Mouse (Mus musculus) midbrain, embryonic 15.5 days (tissue): Measurements from ENCODE around the gene Tmtc4. TPM values are rescaled to one million over a fixed set of nuclear protein-coding genes. Genes with fewer than 3 reads are reported as not detected.

Source experiments
- ATAC-seq: fragments of 200-750 bp; cut with Nextera tagmentation; replicated peaks from 2 replicates; pipeline ENCODE4 v1.8.0; 2017; ENCODE audit warnings: moderate TSS enrichment
- H3K27ac ChIP-seq: fragments of 300-500 bp; sonication (generic); 2 replicates; pipeline ENCODE4 v1.5.1; 2015; ENCODE audit warnings: mild to moderate bottlenecking, inconsistent platforms
- H3K27me3 ChIP-seq: fragments of 300-500 bp; sonication (generic); replicated peaks from 2 replicates; pipeline ENCODE4 v1.6.1; 2015; ENCODE audit warnings: inconsistent platforms
- H3K36me3 ChIP-seq: fragments of 300-500 bp; sonication (generic); replicated peaks from 2 replicates; pipeline ENCODE4 v1.6.1; 2015; ENCODE audit warnings: inconsistent platforms
- H3K4me1 ChIP-seq: fragments of 300-500 bp; sonication (generic); 2 replicates; pipeline ENCODE4 v1.6.1; 2015; ENCODE audit warnings: inconsistent platforms
- H3K4me2 ChIP-seq: fragments of 300-500 bp; sonication (generic); 2 replicates; pipeline ENCODE4 v1.6.1; 2015; ENCODE audit warnings: inconsistent platforms, mild to moderate bottlenecking, moderate library complexity
- H3K4me3 ChIP-seq: fragments of 300-500 bp; sonication (generic); 2 replicates; pipeline ENCODE4 v1.5.1; 2015; ENCODE audit warnings: mild to moderate bottlenecking, inconsistent platforms
- H3K9ac ChIP-seq: fragments of 300-500 bp; sonication (generic); 2 replicates; pipeline ENCODE4 v1.6.1; 2015; ENCODE audit warnings: mild to moderate bottlenecking, inconsistent platforms
- H3K9me3 ChIP-seq: fragments of 300-500 bp; sonication (generic); 2 replicates; pipeline ENCODE4 v1.6.1; 2016; ENCODE audit warnings: inconsistent platforms
- WGBS: fragments of 180-500 bp; shearing (Covaris S2); methylation state at CpG from one replicate; pipeline ENCODE4 v1.1.7; 2015; ENCODE audit warnings: mixed read lengths; 5-methylcytosine and 5-hydroxymethylcytosine counted together
- polyA plus RNA-seq: library from polyadenylated mRNA; unstranded; fragments of >200 nt; fragmentation: Nextera tagmentation; extraction: Ambion mirVana; gene quantifications from 2 replicates; pipeline ENCODE4 v1.2.1, GENCODE M21; 2015

The Tmtc4 gene
- polyA plus RNA-seq, 1 experiment from 2014 or later: 50.4 TPM

GRCm38 (mm10) chr14:122953331-122953730 lies 30.5 kb downstream of the Tmtc4 start:
- no peak overlapping the region for H3K4me2 ChIP-seq
- H3K27me3 ChIP-seq: no peaks in the 10 kb centered on the region
- H3K4me1 ChIP-seq: no peaks in the 10 kb centered on the region
- ATAC-seq: peak; percentile 81
- no peaks in the 10 kb centered on the region for H3K9me3 ChIP-seq
- no peak overlapping the region for H3K27ac ChIP-seq
- no peak overlapping the region for H3K9ac ChIP-seq
- 4% methylated on average over 1 of the region's 1 CpGs for WGBS
- H3K4me3 ChIP-seq: no peak overlapping the region
- H3K36me3 ChIP-seq: no peaks in the 10 kb centered on the region

DNA sequence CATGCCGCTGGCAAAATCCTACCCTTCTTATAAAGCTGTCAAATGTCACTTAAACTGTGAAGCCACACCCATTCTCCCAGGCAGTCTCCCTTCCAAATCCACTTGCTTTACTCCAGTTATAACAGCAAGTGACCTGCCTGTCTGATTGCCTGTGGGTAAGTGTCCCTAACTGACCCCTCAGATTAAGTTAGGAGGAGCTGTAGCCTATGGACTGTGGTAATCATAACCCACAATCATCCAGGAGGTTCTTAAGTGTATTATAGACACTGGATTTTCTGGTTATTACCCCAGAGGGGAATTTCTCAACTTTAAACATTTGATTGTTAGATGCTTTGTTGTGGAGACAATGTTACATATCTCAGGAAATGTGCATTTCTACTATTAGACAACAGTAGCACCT lies 31.3 kb downstream of the Tmtc4 start:
- ATAC-seq: no peak
- Histone ChIP-seq H3K4me1 (no peaks in the 10 kb centered on the region), H3K4me3 (no peak overlapping the region), H3K4me2 (no peak overlapping the region), H3K27me3 (no peaks in the 10 kb centered on the region), H3K9ac (no peak overlapping the region), H3K27ac (no peak overlapping the region), H3K36me3 (no peaks in the 10 kb centered on the region), H3K9me3 (no peaks in the 10 kb centered on the region)
- WGBS: 62% methylated on average over 1 of the region's 1 CpGs

DNA sequence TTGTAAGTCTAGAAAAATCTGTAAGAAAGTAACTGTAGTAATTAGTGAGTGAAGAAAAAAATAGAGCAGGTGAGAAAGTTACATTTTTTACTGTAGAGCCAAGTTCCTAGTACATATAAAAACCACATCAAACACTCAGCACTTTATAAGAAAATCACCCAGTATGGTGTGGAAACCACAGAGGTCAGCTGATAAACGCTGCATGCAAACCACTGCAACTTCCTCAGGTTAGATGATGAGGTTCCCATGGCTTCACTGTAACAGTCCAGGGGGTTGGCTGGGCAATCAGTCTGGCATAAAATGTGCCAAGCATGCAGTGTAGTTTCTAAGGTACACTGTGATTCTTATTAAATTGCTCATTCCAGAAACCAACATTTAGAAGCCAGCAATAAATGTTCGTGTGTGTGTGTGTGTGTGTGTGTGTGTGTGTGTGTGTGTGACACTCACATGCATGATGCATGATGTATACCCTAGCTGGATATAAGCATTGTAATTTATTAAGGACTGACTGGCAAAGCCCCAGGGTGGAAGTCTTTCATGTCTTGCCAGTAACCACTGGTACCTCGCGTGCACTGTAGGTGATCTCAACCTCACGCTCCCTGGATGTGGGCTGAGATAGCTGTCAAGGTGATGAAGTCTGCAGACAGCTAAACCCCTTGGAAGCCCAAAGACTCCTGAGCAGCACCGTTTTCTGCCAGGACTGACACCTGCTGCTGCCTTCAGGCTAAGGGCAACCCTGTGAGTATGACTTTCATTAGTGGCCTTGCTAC lies 32.0 kb downstream of the Tmtc4 start:
- H3K36me3 ChIP-seq: no peaks in the 10 kb centered on the region
- 80% methylated on average over 6 of the region's 6 CpGs for WGBS
- no peak overlapping the region for H3K4me2 ChIP-seq
- H3K27ac ChIP-seq: no peak overlapping the region
- H3K9me3 ChIP-seq: no peaks in the 10 kb centered on the region
- no peak overlapping the region for H3K9ac ChIP-seq
- H3K4me1 ChIP-seq: no peaks in the 10 kb centered on the region
- 0 out of 2 replicates have a peak, but pooled peaks have one; percentile 35 for ATAC-seq
- H3K4me3 ChIP-seq: no peak overlapping the region
- H3K27me3 ChIP-seq: no peaks in the 10 kb centered on the region

GRCm38 (mm10) chr14:122950915-122951314 lies 32.9 kb downstream of the Tmtc4 start:
- ATAC-seq: no peak
- H3K27ac ChIP-seq: no peak overlapping the region
- H3K9me3 ChIP-seq: no peaks in the 10 kb centered on the region
- no peaks in the 10 kb centered on the region for H3K4me1 ChIP-seq
- H3K4me2 ChIP-seq: no peak overlapping the region
- no peaks in the 10 kb centered on the region for H3K36me3 ChIP-seq
- WGBS: 92% methylated on average over 1 of the region's 1 CpGs
- H3K4me3 ChIP-seq: no peak overlapping the region
- H3K9ac ChIP-seq: no peak overlapping the region
- H3K27me3 ChIP-seq: no peaks in the 10 kb centered on the region

DNA sequence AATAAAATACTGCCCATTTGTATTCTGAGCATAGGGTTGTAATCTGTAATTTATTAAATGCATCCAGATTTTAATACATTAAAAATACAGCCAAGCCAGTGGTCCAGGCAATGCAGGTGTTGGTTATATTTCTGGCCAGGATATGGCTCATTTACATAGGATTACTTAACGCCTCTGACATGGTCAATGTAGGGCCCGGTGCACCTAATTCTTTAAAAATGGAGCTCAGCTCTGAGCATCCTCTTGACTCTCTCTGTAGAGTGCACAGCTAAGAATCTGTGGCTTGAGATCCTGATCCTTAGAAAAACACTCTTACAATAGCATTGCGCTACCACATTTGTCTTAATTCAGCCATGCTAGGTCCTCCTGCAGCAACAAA lies 40.4 kb downstream of the Tmtc4 start:
- peaks cover 18% of the 10 kb centered on the region; the same call in 1 of the 2 replicates for H3K36me3 ChIP-seq
- no peak overlapping the region for H3K9ac ChIP-seq
- H3K27me3 ChIP-seq: no peaks in the 10 kb centered on the region
- H3K27ac ChIP-seq: 0 out of 2 replicates have a peak overlapping the region, but pooled peaks have one; percentile 4
- no peaks in the 10 kb centered on the region for H3K9me3 ChIP-seq
- WGBS: 69% methylated on average over 3 of the region's 3 CpGs
- H3K4me3 ChIP-seq: no peak overlapping the region
- no peak overlapping the region for H3K4me2 ChIP-seq
- 0 out of 2 replicates have a peak, but pooled peaks have one; percentile 20 for ATAC-seq
- H3K4me1 ChIP-seq: 0 out of 2 replicates have a peak, but pooled peaks cover 3% of the 10 kb centered on the region

GRCm38 (mm10) chr14:122942757-122943474 lies 40.9 kb downstream of the Tmtc4 start:
- 60% methylated on average over 4 of the region's 4 CpGs for WGBS
- peaks cover 18% of the 10 kb centered on the region; the same call in 1 of the 2 replicates for H3K36me3 ChIP-seq
- peak; percentile 76 for ATAC-seq

DNA sequence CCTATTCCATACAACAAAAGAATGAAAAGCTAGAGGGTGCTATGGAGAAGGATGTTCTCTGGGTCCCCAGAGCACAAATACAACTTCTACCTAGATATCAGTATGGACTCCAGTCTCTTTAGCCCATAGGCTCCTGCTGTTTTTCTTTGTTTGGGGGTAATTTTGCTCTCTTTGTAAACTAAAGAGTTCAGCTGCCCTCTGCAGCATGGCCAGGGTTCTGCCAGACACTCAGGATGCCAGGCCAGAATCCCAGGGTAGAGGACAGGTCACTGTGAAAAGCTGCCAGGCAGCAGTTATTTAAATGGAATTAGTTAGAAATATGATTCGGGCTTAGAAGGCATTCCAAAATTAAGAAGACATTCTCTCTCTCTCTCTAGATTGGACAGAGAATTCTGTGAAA lies 47.4 kb downstream of the Tmtc4 start:
- H3K4me2 ChIP-seq: no peak overlapping the region
- H3K4me1 ChIP-seq: no peaks in the 10 kb centered on the region
- no peak for ATAC-seq
- no peaks in the 10 kb centered on the region for H3K9me3 ChIP-seq
- no peak overlapping the region for H3K4me3 ChIP-seq
- H3K36me3 ChIP-seq: peaks cover 17% of the 10 kb centered on the region; the same call in 1 of the 2 replicates
- H3K27ac ChIP-seq: no peak overlapping the region
- H3K27me3 ChIP-seq: no peaks in the 10 kb centered on the region
- H3K9ac ChIP-seq: no peak overlapping the region
- 85% methylated on average over 1 of the region's 1 CpGs for WGBS

More at GRCm38 (mm10) chr14:122942757-122943474, 40.9 kb downstream of the Tmtc4 start:
- no peaks in the 10 kb centered on the region for H3K9me3 ChIP-seq
- 0 out of 2 replicates have a peak, but pooled peaks cover 3% of the 10 kb centered on the region for H3K4me1 ChIP-seq
- H3K4me3 ChIP-seq: no peak overlapping the region
- H3K27me3 ChIP-seq: no peaks in the 10 kb centered on the region
- 0 out of 2 replicates have a peak overlapping the region, but pooled peaks have one; percentile 4 for H3K27ac ChIP-seq
- no peak overlapping the region for H3K4me2 ChIP-seq
- H3K9ac ChIP-seq: no peak overlapping the region

DNA sequence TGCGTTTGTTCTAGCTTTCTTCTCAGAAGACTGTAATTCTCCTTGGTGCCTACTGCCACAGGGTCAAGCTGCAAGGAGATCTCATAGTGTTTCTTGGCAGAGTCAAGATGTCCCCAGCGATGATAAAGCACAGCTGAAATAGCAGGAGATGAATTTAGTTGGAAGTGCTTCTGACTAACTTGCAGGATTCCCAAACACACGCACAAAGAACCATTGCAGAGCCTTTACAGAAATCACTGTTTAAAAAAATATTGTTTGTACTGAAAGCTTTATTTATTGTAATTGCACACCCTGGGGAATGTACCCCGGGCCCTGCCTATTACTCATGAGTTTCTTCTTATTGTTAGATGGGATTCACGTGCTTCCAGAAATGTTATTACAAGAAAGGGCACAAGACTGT lies 63.8 kb downstream of the Tmtc4 start:
- H3K4me2 ChIP-seq: no peak overlapping the region
- no peak overlapping the region for H3K4me3 ChIP-seq
- no peaks in the 10 kb centered on the region for H3K9me3 ChIP-seq
- H3K36me3 ChIP-seq: 0 out of 2 replicates have a peak, but pooled peaks cover 3% of the 10 kb centered on the region
- 79% methylated on average over 5 of the region's 5 CpGs for WGBS
- no peaks in the 10 kb centered on the region for H3K27me3 ChIP-seq
- no peak overlapping the region for H3K27ac ChIP-seq
- no peak overlapping the region for H3K9ac ChIP-seq
- ATAC-seq: no peak
- no peaks in the 10 kb centered on the region for H3K4me1 ChIP-seq

GRCm38 (mm10) chr14:122917676-122918075 lies 66.2 kb downstream of the Tmtc4 start:
- no peak overlapping the region for H3K9ac ChIP-seq
- H3K36me3 ChIP-seq: 0 out of 2 replicates have a peak, but pooled peaks cover 3% of the 10 kb centered on the region
- no peaks in the 10 kb centered on the region for H3K9me3 ChIP-seq
- H3K27me3 ChIP-seq: 0 out of 2 replicates have a peak, but pooled peaks cover 6% of the 10 kb centered on the region
- no peak overlapping the region for H3K4me3 ChIP-seq
- peaks cover 7% of the 10 kb centered on the region for H3K4me1 ChIP-seq
- no peak overlapping the region for H3K27ac ChIP-seq
- no peak for ATAC-seq
- no peak overlapping the region for H3K4me2 ChIP-seq
- 98% methylated on average over 1 of the region's 1 CpGs for WGBS

DNA sequence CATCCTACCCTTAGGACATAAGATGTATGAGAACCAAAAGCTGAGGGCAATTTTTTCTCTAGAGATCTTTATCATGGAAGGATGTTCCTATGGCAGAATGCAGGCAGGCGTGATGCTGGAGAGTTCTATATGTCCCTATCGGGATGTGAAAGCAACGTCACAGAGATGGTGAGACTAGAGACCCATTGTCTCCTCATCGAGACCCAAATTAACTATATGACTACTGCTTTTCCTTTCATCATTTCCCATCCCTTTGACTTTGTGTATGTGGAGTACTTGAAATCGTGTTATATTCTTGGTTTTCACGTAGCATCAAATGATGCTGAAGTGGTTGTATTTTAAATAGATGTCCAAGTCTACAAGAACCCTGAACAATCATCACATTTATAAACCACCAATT lies 70.2 kb downstream of the Tmtc4 start, which contains the start of gene Ggact:
Ggact (minus strand) TSS at position 101 of the 400 bp plus-strand sequence.
- Histone ChIP-seq H3K9me3 (no peaks in the 10 kb centered on the region), H3K4me1 (peaks cover 8% of the 10 kb centered on the region), H3K36me3 (0 out of 2 replicates have a peak, but pooled peaks cover 3% of the 10 kb centered on the region), H3K27me3 (peaks cover 15% of the 10 kb centered on the region; the same call in 1 of the 2 replicates), H3K4me2 (peak within 1 kb of the TSS; percentile 99), H3K27ac (no peak within 1 kb of the TSS), H3K9ac (peak within 1 kb of the TSS; percentile 61), H3K4me3 (peak within 1 kb of the TSS; percentile 62)
- ATAC-seq: peak; percentile 30; the same call in 1 of the 2 replicates
- WGBS: 71% methylated on average over 6 of the region's 6 CpGs

GRCm38 (mm10) chr14:122912812-122913498 lies 70.9 kb downstream of the Tmtc4 start:
- WGBS: under 1% methylated on average over 58 of the region's 58 CpGs

More at GRCm38 (mm10) chr14:122912812-122913498, 70.9 kb downstream of the Tmtc4 start:
- peak; percentile 87 for ATAC-seq
- H3K27me3 ChIP-seq: peaks cover 15% of the 10 kb centered on the region; the same call in 1 of the 2 replicates
- H3K4me2 ChIP-seq: peak overlapping the region; percentile 99
- H3K4me3 ChIP-seq: peak overlapping the region; percentile 62
- H3K4me1 ChIP-seq: peaks cover 8% of the 10 kb centered on the region
- H3K27ac ChIP-seq: no peak overlapping the region
- peak overlapping the region; percentile 61 for H3K9ac ChIP-seq
- H3K9me3 ChIP-seq: no peaks in the 10 kb centered on the region
- 0 out of 2 replicates have a peak, but pooled peaks cover 3% of the 10 kb centered on the region for H3K36me3 ChIP-seq
